Mouse (Mus musculus) mouse embryonic stem cell (cell line): ENCODE data around the gene Gm15517.
"Not testable (repeated sequence)": the region's sequence is repeated elsewhere in the genome, so short reads cannot be mapped to it uniquely, and the experiment has no call there.

ENCODE experiments used
- in situ Hi-C, 2 experiments: fragments of 300-500 bp; cut with MboI; formaldehyde crosslinking; loops; 1 replicate in 1 of 2; 3 replicates in 1 of 2; pipeline ENCODE4 v1.14.3; 2019 to 2020; ENCODE audit warnings: low sequenced_read_pairs in 2 of 2, low pct_unique_long_range_greater_than_20kb in 1 of 2, mixed read lengths in 1 of 2; ENCODE audit not compliant: unreplicated experiment in 1 of 2

Gene Gm15517

GRCm38 (mm10) chr7:44260410-44260809 is 837 bp upstream of the Gm15517 start:
- in situ Hi-C loops = loop anchor here in 1 of 2 experiments (5.0 to 25.0 kb wide), 2 partner anchors 57 to 377 kb away; no protein-coding TSS in a partner anchor

- in situ Hi-C loops = loop anchor here in 1 of 2 experiments (5.0 to 25.0 kb wide), 2 partner anchors 54 to 374 kb away; no protein-coding TSS in a partner anchor
Measured at GRCm38 (mm10) chr7:44262791-44263643, 1.8 kb downstream of the Gm15517 start.

- in situ Hi-C loops = loop anchor here in 1 of 2 experiments (25.0 kb wide), 1 partner anchor 369 kb away; no protein-coding TSS in a partner anchor
Measured at GRCm38 (mm10) chr7:44268117-44268516, 6.9 kb downstream of the Gm15517 start.

- in situ Hi-C loops = loop anchor here in 1 of 2 experiments (25.0 kb wide), 1 partner anchor 368 kb away; no protein-coding TSS in a partner anchor
Measured at GRCm38 (mm10) chr7:44269397-44269796, 8.2 kb downstream of the Gm15517 start.

GRCm38 (mm10) chr7:44271309-44271708 is 10.1 kb downstream of the Gm15517 start:
- in situ Hi-C loops = loop anchor here in 1 of 2 experiments (25.0 kb wide), 1 partner anchor 366 kb away; no protein-coding TSS in a partner anchor

- in situ Hi-C loops = loop anchor here in 1 of 2 experiments (25.0 kb wide), 1 partner anchor 365 kb away; no protein-coding TSS in a partner anchor
Measured at GRCm38 (mm10) chr7:44272546-44272945, 11.3 kb downstream of the Gm15517 start.

- in situ Hi-C loops = loop anchor here in 1 of 2 experiments (25.0 kb wide), 1 partner anchor 364 kb away; no protein-coding TSS in a partner anchor
Measured at GRCm38 (mm10) chr7:44273446-44273845, 12.2 kb downstream of the Gm15517 start.

GRCm38 (mm10) chr7:44274096-44274495 is 12.8 kb downstream of the Gm15517 start:
- in situ Hi-C loops = loop anchor here in 1 of 2 experiments (25.0 kb wide), 1 partner anchor 363 kb away; no protein-coding TSS in a partner anchor

- in situ Hi-C loops = no loop called here
Measured at GRCm38 (mm10) chr7:44275546-44275945, 14.3 kb downstream of the Gm15517 start.

GRCm38 (mm10) chr7:44276461-44277249 is 15.4 kb downstream of the Gm15517 start:
- in situ Hi-C loops = no loop called here

- in situ Hi-C loops = no loop called here
Measured at GRCm38 (mm10) chr7:44277250-44277622, 16.0 kb downstream of the Gm15517 start.

GRCm38 (mm10) chr7:44280959-44281358 is 19.7 kb downstream of the Gm15517 start:
- in situ Hi-C loops = no loop called here

- in situ Hi-C loops = no loop called here
Measured at GRCm38 (mm10) chr7:44281586-44281985, 20.3 kb downstream of the Gm15517 start.

- in situ Hi-C loops = no loop called here
Measured at GRCm38 (mm10) chr7:44287760-44288159, 26.5 kb downstream of the Gm15517 start.

- in situ Hi-C loops = no loop called here
Measured at GRCm38 (mm10) chr7:44290986-44291385, 29.7 kb downstream of the Gm15517 start.

GRCm38 (mm10) chr7:44291418-44291817 is 30.2 kb downstream of the Gm15517 start:
- in situ Hi-C loops = no loop called here

GRCm38 (mm10) chr7:44297501-44297900 is 36.3 kb downstream of the Gm15517 start:
- in situ Hi-C loops = not testable (repeated sequence)

- in situ Hi-C loops = no loop called here
Measured at GRCm38 (mm10) chr7:44303346-44304340, 42.4 kb downstream of the Gm15517 start.
